Mouse (Mus musculus): ENCODE data around the gene Nprl3.
"Not testable (repeated sequence)": the region's sequence is repeated elsewhere in the genome, so short reads cannot be mapped to it uniquely, and the experiment has no call there.

The Nprl3 gene

DNA sequence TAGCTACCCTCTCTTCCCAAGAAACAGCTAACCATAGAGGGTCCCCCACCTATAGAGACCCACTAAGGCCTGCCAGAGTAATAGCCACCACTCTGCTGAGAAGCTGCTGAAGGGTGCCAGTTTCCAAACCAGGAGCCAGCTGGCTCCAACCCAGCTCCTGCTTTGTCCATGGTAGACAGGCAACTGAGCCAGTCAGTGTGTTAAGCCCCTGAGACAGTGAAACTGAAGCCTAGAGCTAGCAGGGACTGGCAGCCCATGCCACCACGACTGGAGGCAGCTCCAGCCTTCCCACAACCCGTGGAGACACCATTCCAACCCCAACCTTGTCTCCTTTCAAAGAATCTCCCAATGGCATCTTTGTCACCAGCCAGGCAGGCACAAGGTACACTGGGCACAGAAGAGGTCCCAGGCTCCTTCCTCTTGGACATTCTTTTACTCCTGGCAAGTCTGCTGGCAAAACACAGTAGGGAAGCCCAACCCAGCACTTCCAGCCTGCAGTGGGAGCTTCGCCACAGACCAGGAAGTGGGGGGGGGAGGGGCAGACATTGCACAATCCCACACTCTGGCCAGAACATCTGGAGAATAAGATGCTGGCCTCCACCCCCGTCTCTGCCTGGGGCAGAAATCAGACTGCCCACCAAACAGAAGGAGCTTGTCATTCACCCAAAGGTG, 42.9 kb downstream of the Nprl3 start:
- no peak for DNase-seq (ENCODE audit: low spot score)

DNA sequence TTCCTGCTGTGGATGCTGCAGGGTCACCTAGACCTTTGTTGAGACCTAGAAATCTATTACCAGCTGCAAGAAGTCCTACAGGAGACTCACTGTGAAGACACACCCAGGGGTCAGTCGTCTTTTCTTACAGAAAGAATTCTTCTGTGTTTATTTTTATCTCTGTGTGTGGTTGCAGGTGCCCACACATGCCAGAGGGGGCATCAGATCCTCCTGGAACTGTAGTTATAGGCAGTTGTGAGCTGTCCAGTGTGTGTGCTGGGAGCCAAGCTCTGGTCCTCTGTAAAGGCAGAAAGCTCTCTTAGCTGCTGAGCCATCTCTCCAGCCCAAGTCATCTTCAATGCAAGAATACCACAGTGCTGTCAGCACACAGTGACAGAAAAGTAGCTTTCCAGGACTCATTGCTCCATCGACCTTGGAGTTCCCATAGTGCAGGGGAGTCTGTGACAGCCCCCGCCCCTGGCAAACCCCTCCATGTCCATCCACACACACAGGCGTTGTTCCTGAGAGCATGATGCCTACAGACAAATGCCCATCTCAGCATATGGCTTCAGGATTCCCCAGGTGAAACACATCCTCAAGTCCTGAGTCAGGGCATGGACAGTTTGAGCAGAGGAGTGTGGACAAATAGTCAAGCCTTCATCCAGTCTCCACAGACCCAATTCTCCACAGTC, 44.1 kb downstream of the Nprl3 start:
- no peak for DNase-seq (ENCODE audit: low spot score)

DNA sequence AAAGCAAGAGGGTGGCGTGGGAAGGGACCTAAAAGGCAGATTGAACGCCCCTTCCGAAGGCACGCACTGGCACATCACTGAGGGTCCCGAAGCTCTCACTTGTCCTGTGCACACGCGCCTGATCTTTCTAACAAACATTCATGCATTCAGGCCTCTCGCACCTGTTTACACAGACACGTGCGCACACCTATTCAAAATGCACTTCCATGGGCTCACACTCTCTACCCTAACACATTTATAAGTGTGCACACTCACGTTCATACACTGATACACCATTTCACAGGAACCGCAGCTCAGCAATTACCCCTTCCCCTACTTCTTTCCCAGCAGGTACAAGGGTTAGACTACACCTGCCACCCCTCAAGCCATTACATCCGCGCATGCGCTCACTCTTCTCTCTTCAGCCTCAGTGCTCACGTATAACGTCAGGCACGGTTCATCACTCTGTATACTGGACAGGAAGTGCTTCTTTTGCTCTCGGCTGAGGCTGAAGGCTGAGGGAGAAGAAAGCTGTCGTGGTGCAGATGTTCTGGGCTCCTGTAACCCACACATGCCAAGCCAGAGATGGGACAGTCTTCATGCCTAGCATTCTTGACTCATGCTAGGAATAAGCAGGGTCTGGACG, 44.8 kb downstream of the Nprl3 start:
- peak; percentile 51 for DNase-seq (ENCODE audit: low spot score)

DNA sequence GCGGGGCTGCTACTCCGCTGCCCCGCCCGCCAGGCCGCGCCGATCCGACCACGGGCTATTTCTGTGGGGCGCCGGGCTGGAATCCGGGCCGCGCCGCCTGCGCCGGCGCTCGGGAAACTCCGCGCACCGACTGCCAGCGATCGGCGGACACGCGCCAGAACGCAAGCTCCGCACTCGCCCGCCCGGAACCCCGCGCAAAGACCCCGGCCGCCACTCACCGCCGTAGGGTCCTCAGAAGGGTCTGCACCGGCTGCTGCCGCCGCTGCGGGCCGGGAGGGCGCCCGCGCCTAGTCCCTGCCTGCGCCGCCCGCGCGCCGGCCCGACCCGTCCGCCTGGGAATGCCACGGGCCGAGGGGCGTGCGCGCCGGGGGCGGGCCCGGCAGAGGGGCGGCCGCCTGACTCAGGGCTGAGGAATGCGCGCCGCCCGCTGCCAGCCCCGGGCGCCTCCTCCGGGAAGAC, 45.5 kb downstream of the Nprl3 start, which contains the start of gene Rhbdf1:
Rhbdf1 (minus strand) TSS at position 350 of the 459 bp plus-strand sequence.
- peak; percentile 63 for DNase-seq (ENCODE audit: low spot score)

DNA sequence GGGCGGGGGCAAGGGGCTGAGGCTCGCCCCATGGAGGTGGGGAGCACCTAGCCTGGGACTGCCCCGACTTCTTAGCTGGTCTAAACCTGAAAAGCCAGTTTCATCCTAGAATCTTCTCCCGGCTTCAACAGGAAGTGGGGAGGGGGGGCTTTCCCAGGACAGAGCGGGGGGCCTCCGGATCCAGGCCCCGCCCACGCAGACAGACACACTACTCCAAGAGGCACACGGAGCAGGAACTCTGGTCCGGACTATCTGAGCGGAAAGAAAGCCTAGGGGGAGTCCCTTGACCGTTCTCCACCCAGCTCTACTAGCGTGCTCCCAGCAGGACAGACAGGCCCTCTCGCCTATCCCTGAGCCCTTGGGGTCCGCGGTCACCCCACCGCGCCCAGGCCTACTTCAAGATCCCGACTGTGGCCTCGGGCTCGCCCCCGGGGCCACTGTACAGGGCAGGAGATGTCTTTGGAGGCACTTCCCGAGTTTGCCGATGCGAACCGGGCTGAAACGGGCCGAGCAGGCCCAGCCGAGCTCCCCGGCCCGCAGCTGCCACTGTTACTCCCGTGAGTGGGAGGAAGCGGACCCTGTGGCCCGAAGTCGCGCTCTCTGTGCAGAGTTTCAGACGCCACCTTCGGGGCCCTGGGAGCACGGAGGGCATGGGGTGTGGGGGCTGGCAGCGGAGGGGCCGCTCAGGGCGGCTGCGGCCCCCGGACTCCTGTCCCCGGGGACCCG, 46.1 kb downstream of the Nprl3 start:
- DNase-seq (ENCODE audit: low spot score) = peak; percentile 68

DNA sequence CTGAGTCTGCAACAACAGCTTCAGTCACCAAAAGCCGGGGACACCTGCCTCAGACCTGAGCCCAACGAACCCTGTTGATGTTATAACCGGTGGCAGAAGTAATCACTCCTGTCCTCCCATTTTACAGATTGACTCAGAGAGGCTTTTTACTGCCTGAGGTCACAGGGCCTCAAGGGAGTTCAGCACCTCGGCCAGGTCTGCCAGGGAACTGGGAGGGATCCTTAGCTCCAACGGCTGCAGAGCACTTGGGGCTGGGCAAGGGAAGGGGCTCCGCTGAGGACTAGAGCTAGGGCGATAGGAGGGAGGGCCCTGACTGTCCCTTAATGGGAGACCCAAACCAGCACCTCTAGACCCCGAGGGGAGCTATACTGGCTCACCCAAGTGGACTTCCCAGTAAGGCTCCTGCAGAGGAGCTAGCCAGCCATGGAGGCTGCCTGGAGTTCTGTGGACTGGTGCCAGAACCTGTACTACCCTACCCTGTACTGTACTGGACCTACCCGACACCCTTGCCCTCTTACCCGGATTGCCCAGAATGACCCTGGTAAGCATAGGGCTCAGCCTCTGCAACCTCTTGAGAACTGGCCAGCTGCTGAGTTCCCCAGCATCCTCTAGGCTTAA, 46.8 kb downstream of the Nprl3 start:
- no peak for DNase-seq (ENCODE audit: low spot score)

DNA sequence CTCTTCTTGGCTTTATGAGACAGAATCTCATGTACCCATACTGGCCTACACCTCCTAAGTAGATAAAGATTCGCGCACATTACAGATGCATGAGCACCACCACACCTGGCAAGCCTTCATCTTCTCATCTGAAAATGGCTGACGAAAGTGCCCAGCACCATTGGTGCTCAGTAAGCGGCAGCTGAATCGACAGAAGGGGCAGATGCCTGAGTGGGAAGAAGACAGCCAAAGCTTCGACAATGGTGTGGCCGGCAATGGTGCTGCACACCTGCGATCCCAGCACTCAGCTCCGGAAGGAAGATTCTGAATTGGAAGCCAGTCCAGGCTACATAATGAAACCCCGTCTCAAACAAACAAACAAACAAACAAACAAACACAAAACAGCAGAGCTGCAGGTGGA, 48.2 kb downstream of the Nprl3 start:
- DNase-seq (ENCODE audit: low spot score) = no peak

DNA sequence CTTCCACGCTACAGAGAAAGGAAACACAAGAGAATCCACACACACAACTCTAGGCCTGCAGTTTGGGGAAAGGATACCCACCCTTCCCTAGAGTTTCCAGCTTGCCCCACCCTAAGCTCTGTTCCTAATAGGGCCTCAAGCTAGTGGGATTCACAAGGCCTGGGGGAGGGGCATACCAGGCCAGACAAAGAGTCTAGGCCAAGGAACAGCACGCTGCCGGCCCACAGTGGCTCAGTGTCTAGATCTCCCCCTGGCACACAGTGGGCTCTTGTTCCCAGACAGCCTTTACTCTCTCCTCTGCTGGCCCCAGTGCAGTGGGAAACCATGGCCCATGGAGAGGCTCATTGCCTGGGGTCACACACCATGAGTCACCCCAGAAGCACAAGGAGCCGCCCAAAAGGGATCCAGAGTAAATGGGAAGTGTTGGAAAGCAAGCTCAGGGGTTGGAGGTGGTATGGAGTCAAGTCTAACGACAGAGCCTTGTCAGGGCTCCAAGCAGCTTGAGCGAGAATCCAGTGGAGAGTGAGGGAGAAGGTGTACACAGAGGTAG, 48.9 kb downstream of the Nprl3 start:
- DNase-seq (ENCODE audit: low spot score) = no peak

DNA sequence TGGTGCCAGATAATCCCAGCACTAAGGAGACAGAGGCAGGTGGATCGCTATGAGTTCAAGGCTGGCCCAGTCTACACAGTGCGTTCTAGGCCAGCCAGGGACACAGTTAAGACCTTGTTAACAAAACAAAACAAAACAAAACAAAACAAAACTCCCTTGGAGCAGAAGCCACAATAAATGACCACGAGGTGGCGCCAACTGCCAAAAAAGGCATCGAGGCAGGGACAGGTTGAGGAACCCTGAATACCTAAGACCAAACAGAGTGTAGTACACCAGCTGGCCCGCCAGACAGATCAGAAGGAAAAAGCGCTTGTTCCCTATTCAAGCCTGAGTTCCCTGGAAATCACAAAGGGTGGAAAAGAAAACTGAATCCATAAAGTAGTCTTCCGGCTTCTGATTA, 50.7 kb downstream of the Nprl3 start:
- peak; percentile 71 for DNase-seq (ENCODE audit: low spot score)

DNA sequence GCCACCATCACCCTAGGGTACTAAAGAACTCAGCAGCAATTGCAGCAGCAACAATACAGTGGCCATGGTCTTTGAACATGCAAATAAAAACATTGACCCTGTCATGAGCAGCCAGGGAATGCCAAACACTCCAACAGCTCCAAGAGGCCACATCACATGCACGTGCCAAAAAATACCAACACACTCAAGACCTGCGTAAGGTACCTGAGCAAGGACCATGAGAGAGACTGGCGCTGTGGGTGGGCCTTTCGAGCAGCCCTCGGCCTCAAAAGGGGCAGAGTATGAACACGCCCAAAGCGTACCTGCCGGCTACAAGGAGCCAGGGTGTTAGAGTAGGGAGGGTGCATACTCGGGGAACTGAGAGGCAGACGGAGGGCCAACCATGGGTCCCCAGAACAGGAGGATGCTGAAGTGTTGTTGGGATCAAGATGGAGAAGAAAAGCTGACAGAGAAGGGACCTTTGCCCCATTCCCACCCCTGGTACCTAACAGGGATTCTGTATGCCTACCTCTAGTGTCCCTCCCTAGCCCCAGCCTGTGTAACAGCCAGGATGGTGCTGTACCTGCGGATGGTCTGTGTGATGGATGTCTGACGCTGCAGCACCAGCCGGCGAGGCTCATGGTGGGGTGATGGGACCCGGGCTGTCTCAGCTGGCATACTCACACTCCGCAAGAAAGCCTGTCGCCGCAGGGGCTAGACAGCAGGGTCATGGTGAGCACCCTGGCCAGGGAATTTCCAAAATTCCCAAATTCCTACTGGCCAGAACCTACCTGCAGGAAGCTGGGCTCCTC, 51.9 kb downstream of the Nprl3 start:
- no peak for DNase-seq (ENCODE audit: low spot score)

DNA sequence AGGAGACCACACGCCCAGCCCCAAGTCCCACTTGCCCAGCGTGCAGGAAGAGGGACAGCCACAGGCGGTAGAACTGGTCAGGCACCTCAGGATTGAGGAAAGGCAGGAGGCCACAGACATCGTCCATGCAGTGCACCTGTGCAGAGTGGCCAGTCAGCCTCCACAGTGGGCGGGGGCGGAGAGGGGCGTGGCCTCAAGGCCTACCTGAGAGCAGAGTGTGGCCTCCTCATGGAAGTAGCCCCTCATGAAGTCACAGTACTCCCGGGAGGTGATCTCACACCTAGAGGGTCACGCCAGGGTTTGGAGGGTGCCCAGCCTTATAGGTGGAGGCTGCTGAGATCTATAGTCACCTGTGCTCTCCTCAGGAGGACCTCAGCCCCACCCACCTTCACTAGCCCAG, 56.9 kb downstream of the Nprl3 start:
- DNase-seq (ENCODE audit: low spot score) = no peak

DNA sequence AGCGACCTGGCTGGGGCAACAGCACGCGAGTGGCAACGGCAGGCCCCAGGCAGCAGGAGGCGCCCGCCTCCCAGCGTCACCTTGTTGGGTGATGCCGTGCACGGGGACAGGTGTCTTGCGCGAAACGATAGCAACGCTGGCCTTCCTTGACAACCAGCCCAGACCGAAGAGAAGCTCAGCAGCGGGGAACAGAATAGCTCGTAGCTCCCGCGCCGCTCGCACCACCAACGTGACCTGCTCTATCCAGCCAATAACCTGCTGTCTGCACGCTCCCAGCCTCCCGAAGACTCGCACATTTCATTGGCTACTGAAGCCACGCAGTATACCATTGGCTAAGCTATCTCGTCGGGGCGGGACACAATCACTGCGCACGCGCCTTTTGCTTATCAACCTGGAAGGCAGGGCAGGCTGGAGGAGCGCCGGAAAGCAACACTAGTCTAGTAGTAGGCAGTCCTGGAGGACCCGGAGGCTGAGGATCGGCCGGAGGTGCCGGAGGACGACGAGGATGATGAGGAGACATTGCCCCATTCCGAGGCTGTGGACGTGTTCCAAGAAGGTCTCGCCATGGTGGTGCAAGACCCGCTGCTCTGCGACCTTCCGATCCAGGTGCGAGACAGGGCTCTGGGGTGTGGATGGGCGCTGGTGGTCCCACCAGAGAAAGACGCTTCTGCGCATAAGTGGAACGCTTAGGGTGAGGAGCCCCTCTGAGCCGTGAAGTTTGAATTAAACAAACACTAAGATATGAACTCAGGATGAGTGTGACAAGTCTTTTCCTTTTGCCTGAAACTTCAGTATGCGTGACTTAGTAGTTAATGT, 62.2 kb downstream of the Nprl3 start, which contains the start of gene Snrnp25:
Snrnp25 (plus strand) TSS at position 358 of the 816 bp plus-strand sequence.
- DNase-seq (ENCODE audit: low spot score) = peak; percentile 99

DNA sequence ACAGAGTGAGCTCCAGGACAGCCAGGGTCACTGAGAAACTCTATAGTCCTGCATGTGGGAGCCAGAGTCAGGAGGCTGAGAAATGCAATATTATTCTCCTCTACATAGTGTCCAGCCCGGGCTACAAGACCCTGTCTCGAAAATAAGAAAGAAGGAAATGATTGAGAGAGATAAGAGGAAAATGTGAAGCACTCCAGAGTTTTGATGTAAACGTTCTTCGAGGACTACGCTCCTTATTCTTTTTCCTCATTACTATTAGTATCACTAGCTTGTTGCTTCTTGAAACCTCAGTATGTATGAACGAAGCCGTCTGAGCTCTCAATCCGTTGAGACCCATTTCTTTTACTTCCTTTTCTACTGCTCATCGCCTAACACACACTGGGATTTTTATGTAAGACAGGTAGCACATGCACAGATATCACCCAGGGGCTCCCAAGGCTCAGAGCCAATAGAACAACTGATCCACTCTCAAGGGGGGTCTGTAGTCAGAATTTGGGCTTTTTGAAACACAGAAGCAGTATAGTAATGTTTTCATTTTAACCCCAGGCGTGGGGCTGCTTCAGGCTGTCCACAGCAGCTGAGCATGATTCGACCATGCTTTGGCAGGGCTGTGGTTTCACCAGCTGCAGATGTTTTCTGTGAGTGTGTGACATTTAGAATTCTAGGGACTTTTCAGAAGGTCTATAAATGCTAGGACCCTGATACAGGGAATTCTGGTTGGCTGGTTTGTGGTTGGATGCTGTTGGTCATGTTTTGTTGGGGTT, 65.4 kb downstream of the Nprl3 start:
- DNase-seq (ENCODE audit: low spot score) = no peak

DNA sequence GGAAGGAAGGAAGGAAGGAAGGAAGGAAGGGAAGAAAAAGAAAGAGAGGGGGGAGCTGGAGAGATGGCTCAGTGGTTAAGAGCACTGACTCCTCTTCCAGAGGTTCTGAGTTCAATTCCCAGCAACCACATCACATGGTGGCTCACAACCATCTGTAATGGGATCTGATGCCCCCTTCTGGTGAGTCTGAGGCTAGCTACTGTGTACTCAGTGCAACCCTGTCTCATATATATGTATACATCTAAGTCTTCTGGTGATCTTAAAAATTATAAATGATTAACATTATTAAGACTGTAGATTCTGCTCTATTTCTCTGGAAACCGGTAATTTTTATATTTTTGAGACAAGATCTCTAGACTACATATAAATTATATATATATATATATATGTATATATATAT, 66.5 kb downstream of the Nprl3 start:
- not testable (repeated sequence) for DNase-seq (ENCODE audit: low spot score)

DNA sequence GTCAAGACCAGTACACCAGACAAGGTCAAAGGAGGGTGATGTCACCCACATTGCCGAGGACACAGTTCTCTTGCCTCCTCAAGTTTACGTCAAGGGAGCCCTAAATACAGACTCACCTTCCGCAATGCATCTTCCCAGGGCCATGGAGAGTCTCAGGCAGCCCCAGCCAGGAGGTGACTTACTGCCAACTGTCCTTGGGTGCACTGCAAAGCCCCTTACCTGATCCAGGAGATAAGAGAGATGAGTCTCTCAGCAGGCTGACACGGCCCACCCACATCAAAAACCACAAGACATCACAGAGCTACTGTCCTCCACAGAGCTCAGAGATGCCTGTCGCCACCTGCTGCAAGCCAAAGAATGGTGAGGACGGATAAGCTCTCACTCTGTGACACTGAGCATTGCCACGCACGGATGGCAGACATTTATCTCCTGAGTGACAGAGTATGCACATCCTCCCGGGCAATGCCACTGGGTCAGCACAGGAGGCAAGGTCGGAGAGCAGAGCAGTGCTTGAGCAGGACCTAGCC, 67.4 kb downstream of the Nprl3 start, which contains the start of gene Il9r:
Il9r (minus strand) TSS at position 205 of the 527 bp plus-strand sequence.
- DNase-seq (ENCODE audit: low spot score) = no peak

DNA sequence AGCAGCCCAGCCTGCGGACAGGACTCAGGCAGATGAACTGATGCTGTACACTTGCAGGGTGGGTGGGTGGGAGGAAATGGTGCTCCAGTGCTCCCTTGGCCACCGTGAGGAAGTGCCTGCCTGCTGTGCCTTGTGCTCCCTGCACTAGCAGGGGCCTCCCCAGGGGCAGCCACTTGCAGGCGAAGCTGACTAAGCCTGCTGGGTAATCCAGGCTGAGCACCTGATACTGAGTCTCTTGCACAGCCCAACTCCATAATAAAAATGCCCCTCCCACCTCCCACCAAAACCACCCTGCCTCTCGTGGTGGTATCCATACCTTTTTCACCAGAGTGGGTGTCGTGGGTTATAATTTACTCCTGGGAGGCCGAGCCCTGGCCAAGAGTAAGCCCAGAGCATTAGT, 68.3 kb downstream of the Nprl3 start:
- no peak for DNase-seq (ENCODE audit: low spot score)

DNA sequence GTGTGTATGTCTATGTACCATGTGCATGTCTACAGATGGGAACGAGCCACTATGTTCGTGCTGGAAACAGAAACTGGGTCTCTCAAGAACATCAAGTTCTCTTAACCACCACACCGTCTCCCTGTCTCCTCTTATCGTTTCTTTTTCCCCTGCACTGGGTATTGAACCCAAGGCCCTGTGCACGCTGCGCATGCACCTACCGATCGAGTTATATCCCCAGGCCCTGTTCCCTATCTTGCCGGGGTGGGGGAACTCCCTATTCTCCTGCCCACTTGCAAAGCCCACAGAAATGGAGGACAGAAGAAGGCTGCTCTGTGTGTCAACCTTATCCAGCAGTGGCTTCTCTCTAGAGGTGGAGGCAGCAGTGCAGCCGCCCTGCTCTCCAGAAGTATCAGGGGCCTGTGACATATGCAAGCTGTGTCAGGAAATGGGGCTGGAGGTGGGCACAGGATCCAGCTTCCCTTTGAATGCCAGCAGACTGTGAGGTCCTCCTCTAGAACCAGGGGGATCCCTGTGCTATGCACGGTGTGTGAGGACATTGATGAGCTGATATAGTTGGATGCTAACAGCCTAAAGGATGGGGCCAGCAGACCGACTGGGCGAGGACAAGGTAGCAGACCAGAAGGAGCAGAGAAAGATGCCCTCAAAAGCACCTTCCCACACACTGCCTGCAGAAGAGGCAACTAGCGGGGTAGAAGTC, 69.1 kb downstream of the Nprl3 start:
- DNase-seq (ENCODE audit: low spot score) = no peak

DNA sequence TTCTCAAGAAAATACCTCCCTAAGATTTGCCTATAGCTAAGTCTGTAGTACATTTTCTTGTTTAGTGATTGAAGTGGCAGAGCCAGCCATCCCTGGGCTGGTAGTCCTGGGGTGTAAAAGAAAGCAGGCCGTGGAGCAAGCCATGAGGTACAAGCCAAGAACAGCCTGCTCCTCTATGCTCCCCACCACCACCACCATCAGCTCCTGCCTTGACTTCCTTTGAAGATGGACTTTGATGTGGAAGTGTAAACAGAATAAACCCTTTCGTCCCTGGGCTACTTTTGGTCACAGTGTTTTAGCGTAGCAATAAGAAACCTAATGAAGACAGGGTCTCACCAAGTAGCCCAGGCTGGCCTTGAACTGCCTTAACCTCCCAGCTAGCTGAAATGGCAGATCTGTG, 69.7 kb downstream of the Nprl3 start:
- DNase-seq (ENCODE audit: low spot score) = no peak
